Comparison of ENCODE assay signal across 18 mouse cellular contexts in the genomic region with DNA sequence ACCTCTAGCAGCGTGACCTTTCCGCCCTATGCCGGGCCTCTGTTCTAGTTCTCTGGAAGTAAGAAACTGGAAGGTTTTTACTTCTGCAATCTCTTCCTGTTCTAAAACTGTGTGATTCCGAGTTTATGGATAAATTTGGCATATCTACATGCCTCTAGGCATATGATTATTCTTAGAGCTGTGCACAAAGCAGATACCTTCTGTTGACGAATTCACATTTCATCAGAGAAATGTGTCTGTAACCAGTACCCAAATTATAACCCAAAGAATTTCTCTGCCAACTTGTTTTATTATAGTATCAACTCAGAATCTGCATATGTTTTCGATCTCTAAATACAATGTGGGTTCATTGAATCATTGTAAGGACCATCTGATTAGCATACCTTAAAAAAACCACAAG. TPM values are rescaled to one million over a fixed set of nuclear protein-coding genes. Genes with fewer than 3 reads are reported as not detected.
"Had no signal": no experiment of that assay in that cellular context is flagged by ENCODE, and none has a peak within 500 bp of the region (broad histone marks: within the 10 kb centered on the region; RNA-seq: fewer than 3 reads in every experiment).

No protein-coding gene starts in this region.

- H3K4me1 ChIP-seq: midbrain, embryonic 10.5 days; midbrain, embryonic 13.5 days; midbrain, embryonic 15.5 days; neural tube, embryonic 12.5 days had no signal

- H3K27ac ChIP-seq: midbrain, embryonic 10.5 days; midbrain, embryonic 13.5 days; midbrain, embryonic 15.5 days; neural tube, embryonic 12.5 days had no signal

- DNase-seq: lung, adult 18-20 months; lung, embryonic 14.5 days; lung, postnatal 10 days; lung, postnatal 4 days; retina, postnatal 1 day; right cerebral cortex, adult 18-20 months; right cerebral cortex, postnatal 25 days; right cerebral cortex, postnatal 4 days; spleen, adult 18-20 months; thymus, adult 2 months; thymus, postnatal 25 days; thymus, postnatal 4 days had no signal

- ATAC-seq: midbrain, embryonic 13.5 days; midbrain, embryonic 15.5 days had no signal

- H3K4me3 ChIP-seq: midbrain, embryonic 10.5 days; midbrain, embryonic 13.5 days; midbrain, embryonic 15.5 days; neural tube, embryonic 12.5 days had no signal

RNA-seq across cellular contexts. Expression of gene Cacnb4, which starts 8.2 kb away (rescaled TPM):
- total RNA-seq: megakaryocyte, adult 5-6 weeks; monocyte, adult 5-6 weeks had no signal
